Mouse (Mus musculus) forebrain, postnatal 0 days (tissue): ENCODE results near the gene Hcar1. TPM values are rescaled to one million over a fixed set of nuclear protein-coding genes. Genes with fewer than 3 reads are reported as not detected.

Source experiments
- ATAC-seq: fragments of 200-750 bp; cut with Nextera tagmentation; 2 replicates; pipeline ENCODE4 v1.8.0; 2017; ENCODE audit warnings: mild to moderate bottlenecking, moderate library complexity
- DNase-seq: peaks from one replicate; pipeline ENCODE4 v3.0.0-alpha.2; 2015
- H3K27ac ChIP-seq: fragments of 300-500 bp; sonication (generic); 2 replicates; pipeline ENCODE4 v1.5.1; 2014; ENCODE audit warnings: low read depth, mild to moderate bottlenecking, antibody characterized with exemption, low read length, moderate library complexity, mixed read lengths
- H3K27me3 ChIP-seq: fragments of 300-500 bp; sonication (generic); 2 replicates; pipeline ENCODE4 v1.6.1; 2014; ENCODE audit warnings: mild to moderate bottlenecking, low read length, mixed read lengths; ENCODE audit not compliant: insufficient read depth
- H3K36me3 ChIP-seq: fragments of 300-500 bp; sonication (generic); 2 replicates; pipeline ENCODE4 v1.6.1; 2014; ENCODE audit warnings: mild to moderate bottlenecking, moderate library complexity; ENCODE audit not compliant: insufficient read depth
- H3K4me1 ChIP-seq: fragments of 300-500 bp; sonication (generic); 2 replicates; pipeline ENCODE4 v1.6.1; 2014; ENCODE audit warnings: antibody characterized with exemption; ENCODE audit not compliant: insufficient read depth
- H3K4me2 ChIP-seq: fragments of 300-500 bp; sonication (generic); 2 replicates; pipeline ENCODE4 v1.6.1; 2014; ENCODE audit warnings: low read depth, mild to moderate bottlenecking, moderate library complexity
- H3K4me3 ChIP-seq: fragments of 300-500 bp; sonication (generic); 2 replicates; pipeline ENCODE4 v1.5.1; 2014; ENCODE audit warnings: low read depth, low read length, mixed read lengths
- H3K9ac ChIP-seq: fragments of 300-500 bp; sonication (generic); 2 replicates; pipeline ENCODE4 v1.6.1; 2014; ENCODE audit warnings: mild to moderate bottlenecking
- H3K9me3 ChIP-seq: fragments of 300-500 bp; sonication (generic); 2 replicates; pipeline ENCODE4 v1.6.1; 2016; ENCODE audit warnings: low read length
- CTCF ChIP-seq: sonication (generic); IDR thresholded peaks from 2 replicates; pipeline ENCODE4 v1.5.1; 2016; ENCODE audit warnings: antibody characterized with exemption, control low read depth, low read depth
- WGBS: fragments of 180-500 bp; shearing (Covaris S2); extraction: QIAGEN DNeasy Blood & Tissue Kit; methylation state at CpG from one replicate; pipeline ENCODE4 v1.1.7; 2014; 5-methylcytosine and 5-hydroxymethylcytosine counted together
- polyA plus RNA-seq: library from polyadenylated mRNA; unstranded; fragments of >200 nt; fragmentation: Nextera tagmentation; extraction: Ambion mirVana; gene quantifications from 2 replicates; pipeline ENCODE4 v1.2.1, GENCODE M21; 2015
- total RNA-seq: library from RNA; depleted of rRNA; stranded (reverse); fragments of >200 nt; gene quantifications from 2 replicates; pipeline ENCODE4 v1.2.3, GENCODE M21; 2014

Hcar1 gene
- total and polyA plus RNA-seq, 2 experiments from 2014 or later = 0.61 to 1.00 TPM

DNA sequence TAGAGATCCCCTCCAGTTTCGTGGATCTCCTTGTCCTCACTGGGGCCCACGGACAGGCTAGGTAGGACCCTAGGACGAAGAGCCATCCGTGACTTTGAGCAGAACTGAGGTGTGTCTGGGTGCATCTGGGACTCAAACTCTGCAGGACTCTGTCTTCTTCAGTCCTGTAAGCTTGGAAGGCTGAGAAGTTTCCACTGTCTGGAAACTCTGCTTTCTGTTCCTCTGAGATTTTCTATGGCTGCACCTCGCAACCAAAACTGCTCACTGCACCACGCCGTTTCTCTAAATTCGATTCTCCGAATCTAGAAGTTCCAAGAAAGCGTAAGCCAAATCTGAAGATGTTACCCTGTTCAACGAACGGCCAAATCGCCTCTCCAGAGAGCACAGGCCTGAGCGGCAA is 15.9 kb downstream of the Hcar1 start:
- DNase-seq (no peak), ATAC-seq (no peak)
- Histone ChIP-seq H3K27ac (no peak overlapping the region), H3K27me3 (no peaks in the 10 kb centered on the region), H3K4me2 (no peak overlapping the region), H3K9ac (no peak overlapping the region), H3K4me1 (no peaks in the 10 kb centered on the region), H3K4me3 (no peak overlapping the region), H3K9me3 (no peaks in the 10 kb centered on the region), H3K36me3 (no peaks in the 10 kb centered on the region)
- no peak for TF ChIP-seq CTCF
- 90% methylated on average over 14 of the region's 14 CpGs for WGBS

DNA sequence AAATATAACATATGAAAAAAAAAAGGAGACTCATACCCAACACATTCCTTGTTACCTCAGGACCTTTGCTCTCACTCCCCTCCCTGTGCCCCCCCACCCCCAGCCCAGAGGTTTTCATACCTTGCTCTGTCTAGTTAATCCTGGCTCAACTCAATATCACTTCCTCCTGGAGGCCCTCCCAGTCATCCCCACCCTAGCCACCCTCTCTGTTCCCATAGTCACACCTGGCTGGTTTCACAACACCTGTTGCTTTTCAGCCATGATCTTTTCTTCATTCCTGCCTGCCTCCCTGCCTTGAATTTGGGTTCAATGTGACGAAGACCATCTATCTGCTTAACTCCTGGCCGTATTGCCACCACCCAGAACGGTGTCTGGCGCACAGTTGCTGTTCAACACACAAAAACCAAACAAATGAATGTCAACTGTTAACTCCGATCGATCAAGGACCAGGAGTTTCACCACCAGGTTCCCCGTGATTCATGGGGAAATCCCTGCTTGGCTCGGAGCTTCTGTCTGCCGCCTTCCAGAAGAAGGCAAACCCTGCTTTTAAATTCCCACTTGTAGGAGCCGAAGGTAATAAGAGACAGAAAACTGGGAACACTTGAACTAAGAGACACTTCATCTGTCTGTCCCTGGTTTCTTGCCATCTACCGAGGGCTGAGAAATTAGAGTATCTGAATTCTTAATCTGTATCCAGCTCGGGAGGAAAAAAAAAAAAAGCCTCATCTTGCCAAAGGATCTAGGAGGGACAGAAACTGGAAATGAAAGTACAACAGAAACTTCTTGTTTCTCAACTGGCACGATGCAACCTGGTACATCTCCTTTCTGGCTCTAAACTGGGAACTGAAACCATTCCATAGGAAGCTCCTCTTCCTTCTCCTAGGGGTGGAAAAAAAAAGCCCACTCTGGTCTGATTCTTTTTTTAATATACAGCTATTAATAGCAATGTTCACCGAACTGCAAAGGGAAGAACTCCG is 17.2 kb downstream of the Hcar1 start:
- WGBS = 80% methylated on average over 15 of the region's 15 CpGs
- DNase-seq (no peak), ATAC-seq (no peak)

DNA sequence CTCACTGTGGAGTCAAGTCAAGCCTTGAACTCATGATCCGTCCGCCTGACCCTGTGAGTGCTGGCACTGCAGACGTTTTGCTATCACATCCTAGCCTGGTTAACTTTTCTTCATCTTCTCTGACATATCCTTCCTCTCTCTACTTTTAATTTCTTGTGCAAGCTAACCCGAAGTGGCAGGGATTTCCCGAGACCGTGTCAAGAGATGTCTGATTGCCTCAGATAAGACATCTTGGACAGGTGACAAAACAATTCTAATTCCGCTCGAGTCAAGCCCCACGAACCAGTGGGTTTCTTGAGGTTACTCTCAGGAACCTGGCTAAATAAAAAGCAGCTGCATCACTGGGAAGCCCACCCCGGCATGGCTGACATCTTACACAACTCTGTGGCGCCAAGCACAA is 21.0 kb downstream of the Hcar1 start:
- DNase-seq = no peak
- Histone ChIP-seq H3K4me1 (no peaks in the 10 kb centered on the region), H3K27me3 (no peaks in the 10 kb centered on the region), H3K4me3 (no peak overlapping the region), H3K9ac (no peak overlapping the region), H3K27ac (no peak overlapping the region), H3K4me2 (no peak overlapping the region), H3K36me3 (no peaks in the 10 kb centered on the region), H3K9me3 (no peaks in the 10 kb centered on the region)
- TF ChIP-seq CTCF = no peak
- no peak for ATAC-seq
- WGBS = 81% methylated on average over 11 of the region's 11 CpGs

More for the DNA sequence above, 17.2 kb downstream of the Hcar1 start:
- Histone ChIP-seq H3K27me3 (no peaks in the 10 kb centered on the region), H3K9ac (no peak overlapping the region), H3K4me1 (no peaks in the 10 kb centered on the region), H3K27ac (no peak overlapping the region), H3K9me3 (no peaks in the 10 kb centered on the region), H3K4me3 (no peak overlapping the region), H3K4me2 (no peak overlapping the region), H3K36me3 (no peaks in the 10 kb centered on the region)
- TF ChIP-seq CTCF = no peak

DNA sequence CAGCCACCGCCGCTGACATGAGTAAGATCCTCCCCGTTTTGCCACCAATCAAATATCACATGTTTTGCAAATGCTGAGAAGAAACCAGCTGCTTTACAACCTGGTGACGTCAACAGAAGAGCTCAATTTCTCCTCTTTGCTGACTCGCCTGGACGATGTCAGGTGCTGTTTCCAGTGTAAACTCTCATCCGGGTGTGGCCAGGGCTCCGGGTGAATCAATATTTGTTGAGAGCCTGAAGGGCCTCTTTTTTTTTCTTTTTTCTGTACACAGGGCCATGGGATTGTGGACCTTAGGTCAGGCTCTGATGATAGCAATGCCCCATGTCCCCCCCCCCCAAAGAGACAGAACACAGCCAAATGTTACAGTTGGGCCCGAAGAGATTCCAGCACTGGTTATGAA is 25.3 kb downstream of the Hcar1 start:
- WGBS = 88% methylated on average over 9 of the region's 9 CpGs
- DNase-seq = no peak
- Histone ChIP-seq H3K4me3 (no peak overlapping the region), H3K36me3 (no peaks in the 10 kb centered on the region), H3K27me3 (no peaks in the 10 kb centered on the region), H3K9ac (no peak overlapping the region), H3K4me1 (no peaks in the 10 kb centered on the region), H3K9me3 (no peaks in the 10 kb centered on the region), H3K4me2 (no peak overlapping the region), H3K27ac (no peak overlapping the region)
- TF ChIP-seq CTCF = no peak
- ATAC-seq = no peak

DNA sequence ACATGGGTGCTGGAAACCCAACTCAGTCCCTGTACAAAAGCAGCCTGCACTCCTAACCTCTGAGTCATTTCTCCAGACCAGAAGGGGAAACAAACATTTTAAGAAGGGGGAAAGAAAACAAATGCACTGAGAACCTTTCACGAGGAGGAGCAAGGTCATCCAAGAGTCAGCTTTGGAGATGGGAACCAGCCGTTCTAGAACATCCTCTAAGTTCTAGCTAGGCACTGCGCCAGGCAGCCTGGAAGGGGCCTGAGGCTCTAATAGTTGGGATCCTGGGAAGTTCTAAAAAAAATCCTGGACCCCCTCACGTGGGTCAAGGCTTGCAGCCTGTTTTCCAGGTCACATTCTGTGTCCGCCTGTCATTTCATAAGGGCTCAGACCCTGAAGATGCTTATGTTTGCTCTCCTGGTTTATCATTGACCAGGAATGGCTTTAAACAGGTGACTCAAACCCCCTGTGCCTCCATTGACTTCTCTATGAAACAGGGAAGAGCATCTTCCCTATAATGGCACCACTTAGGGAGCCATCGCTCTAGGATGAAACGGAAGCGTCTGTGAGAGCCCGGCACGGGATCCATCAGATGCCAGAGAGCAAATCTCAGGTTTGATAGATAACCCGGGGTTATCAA is 25.8 kb downstream of the Hcar1 start:
- Histone ChIP-seq H3K9ac (no peak overlapping the region), H3K4me1 (no peaks in the 10 kb centered on the region), H3K27ac (no peak overlapping the region), H3K9me3 (no peaks in the 10 kb centered on the region), H3K36me3 (no peaks in the 10 kb centered on the region), H3K27me3 (no peaks in the 10 kb centered on the region), H3K4me2 (no peak overlapping the region), H3K4me3 (no peak overlapping the region)
- DNase-seq (no peak), ATAC-seq (no peak)
- WGBS = 88% methylated on average over 11 of the region's 11 CpGs
- no peak for TF ChIP-seq CTCF

DNA sequence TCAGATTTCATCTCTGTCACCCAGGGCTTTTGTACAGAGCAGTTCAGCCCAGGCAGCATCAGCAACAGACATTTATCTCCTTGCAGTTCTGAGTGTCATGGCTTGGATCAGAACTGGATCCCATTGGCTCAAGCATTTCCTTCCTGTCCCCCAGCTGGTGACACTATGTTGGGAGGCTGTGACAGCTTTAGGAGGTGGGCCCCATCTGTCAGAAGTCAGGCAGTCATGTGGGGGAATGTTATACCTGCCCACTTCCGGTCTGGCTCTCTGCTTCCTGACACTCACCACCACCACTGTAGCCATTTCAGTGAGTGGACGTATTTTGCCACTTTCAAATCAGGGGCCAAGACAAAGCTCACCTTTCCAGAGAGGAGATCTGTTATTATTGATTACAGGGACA is 28.4 kb downstream of the Hcar1 start:
- Histone ChIP-seq H3K4me2 (no peak overlapping the region), H3K4me3 (no peak overlapping the region), H3K27ac (no peak overlapping the region), H3K9me3 (no peaks in the 10 kb centered on the region), H3K27me3 (no peaks in the 10 kb centered on the region), H3K9ac (no peak overlapping the region), H3K4me1 (no peaks in the 10 kb centered on the region), H3K36me3 (no peaks in the 10 kb centered on the region)
- no peak for ATAC-seq
- no peak for TF ChIP-seq CTCF
- no peak for DNase-seq
- 66% methylated on average over 2 of the region's 2 CpGs for WGBS

DNA sequence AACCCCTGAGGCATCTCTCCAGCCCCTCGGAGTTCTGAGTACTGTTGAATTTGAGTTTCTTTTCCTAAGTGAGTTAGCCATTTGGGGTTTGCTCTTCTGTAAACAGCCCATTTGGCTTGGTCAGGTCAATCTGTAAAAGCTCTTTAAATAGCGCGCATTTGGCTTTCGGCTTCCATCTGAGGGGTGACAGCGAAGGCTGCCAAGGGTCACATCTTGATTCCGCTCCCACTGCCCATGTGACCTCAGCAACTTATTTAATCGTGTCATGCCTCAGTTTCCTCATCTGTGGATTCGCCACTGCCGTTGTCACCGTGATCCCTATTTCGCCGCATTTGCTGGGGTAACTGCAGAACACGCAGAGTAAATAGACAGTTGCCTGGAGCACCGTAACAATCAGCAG is 35.5 kb downstream of the Hcar1 start:
- Histone ChIP-seq H3K36me3 (no peaks in the 10 kb centered on the region), H3K4me1 (no peaks in the 10 kb centered on the region), H3K9ac (no peak overlapping the region), H3K27ac (no peak overlapping the region), H3K4me2 (no peak overlapping the region), H3K9me3 (no peaks in the 10 kb centered on the region), H3K27me3 (no peaks in the 10 kb centered on the region), H3K4me3 (no peak overlapping the region)
- no peak for ATAC-seq
- TF ChIP-seq CTCF = no peak
- no peak for DNase-seq
- 97% methylated on average over 14 of the region's 14 CpGs for WGBS
